Mouse (Mus musculus): Measurements from ENCODE around the gene Spsb4. TPM values are rescaled to one million over a fixed set of nuclear protein-coding genes. Genes with fewer than 3 reads are reported as not detected.

The Spsb4 gene
- polyA plus RNA-seq, 1 experiment, result 0.24 TPM

GRCm38 (mm10) chr9:96899004-96899403 lies 119.6 kb downstream of the Spsb4 start:
- TF ChIP-seq POLR2A (IDR thresholded peaks at IDR 0.05; ENCODE audit: low read depth, low read length), result no peak
- TF ChIP-seq CTCF (IDR thresholded peaks at IDR 0.05; ENCODE audit: extremely low read depth, insufficient read length, insufficient replicate concordance, low read depth, low read length), result no peak
- H3K27me3 ChIP-seq (ENCODE audit: control insufficient read depth, insufficient read depth, low read length), result no peaks in the 10 kb centered on the region
- no peaks in the 10 kb centered on the region for H3K4me1 ChIP-seq (ENCODE audit: control insufficient read depth, insufficient read depth, insufficient read length, low read length)
- H3K27ac ChIP-seq (ENCODE audit: insufficient read depth, low read depth, low read length), result no peak overlapping the region
- H3K4me3 ChIP-seq (ENCODE audit: low read depth, low read length), result no peak overlapping the region
- no peaks in the 10 kb centered on the region for H3K36me3 ChIP-seq (ENCODE audit: control insufficient read depth, insufficient read depth, low read length)

- no peak for TF ChIP-seq CTCF (IDR thresholded peaks at IDR 0.05; ENCODE audit: extremely low read depth, insufficient read length, insufficient replicate concordance, low read depth, low read length)
- no peak for TF ChIP-seq POLR2A (IDR thresholded peaks at IDR 0.05; ENCODE audit: low read depth, low read length)
- WGBS, result 87% methylated on average over 1 of the region's 1 CpGs
- Histone ChIP-seq H3K27ac (ENCODE audit: insufficient read depth, low read depth, low read length) (no peak overlapping the region), H3K4me3 (ENCODE audit: low read depth, low read length) (no peak overlapping the region), H3K27me3 (ENCODE audit: control insufficient read depth, insufficient read depth, low read length) (no peaks in the 10 kb centered on the region), H3K4me1 (ENCODE audit: control insufficient read depth, insufficient read depth, insufficient read length, low read length) (peaks cover 6% of the 10 kb centered on the region; the same call in 1 of the 2 replicates), H3K36me3 (ENCODE audit: control insufficient read depth, insufficient read depth, low read length) (no peaks in the 10 kb centered on the region)
Measured at GRCm38 (mm10) chr9:96896690-96897089, 122.0 kb downstream of the Spsb4 start.

GRCm38 (mm10) chr9:96893582-96893981 lies 125.1 kb downstream of the Spsb4 start:
- TF ChIP-seq CTCF (IDR thresholded peaks at IDR 0.05; ENCODE audit: extremely low read depth, insufficient read length, insufficient replicate concordance, low read depth, low read length) (no peak), POLR2A (IDR thresholded peaks at IDR 0.05; ENCODE audit: low read depth, low read length) (no peak)
- H3K4me1 ChIP-seq (ENCODE audit: control insufficient read depth, insufficient read depth, insufficient read length, low read length), result peaks cover 21% of the 10 kb centered on the region; the same call in 1 of the 2 replicates
- H3K27me3 ChIP-seq (ENCODE audit: control insufficient read depth, insufficient read depth, low read length), result no peaks in the 10 kb centered on the region
- no peaks in the 10 kb centered on the region for H3K36me3 ChIP-seq (ENCODE audit: control insufficient read depth, insufficient read depth, low read length)
- no peak overlapping the region for H3K4me3 ChIP-seq (ENCODE audit: low read depth, low read length)
- H3K27ac ChIP-seq (ENCODE audit: insufficient read depth, low read depth, low read length), result no peak overlapping the region
- WGBS, result 76% methylated on average over 5 of the region's 5 CpGs

Other genes with a start within 250 kb of the Spsb4 start
- 5.3 and 11.9 TPM in 2 replicates for gene Pxylp1, start 126.2 kb downstream of the Spsb4 start, polyA plus RNA-seq (2012; rRNA removed)
- 4.4 and 15.6 TPM in 2 replicates for gene Slc25a36, start 92.3 kb upstream of the Spsb4 start, polyA plus RNA-seq (2012; rRNA removed)

Data from small intestine, adult 2 months (tissue).